In genomic region chr4:148434554-148434953, GRCm38 (mm10) we compare ENCODE assay signal across 21 mouse cellular contexts.
"Had no signal": no experiment of that assay in that cellular context is flagged by ENCODE, and none has a peak within 500 bp of the region (broad histone marks: within the 10 kb centered on the region; RNA-seq: fewer than 3 reads in every experiment).

No protein-coding gene starts in this region.

- H3K36me3 ChIP-seq: midbrain, embryonic 12.5 days; midbrain, embryonic 15.5 days had no signal

- H3K4me3 ChIP-seq: limb, embryonic 12.5 days; limb, embryonic 15.5 days; lung, embryonic 15.5 days; megakaryocyte, embryonic 14.5 days; midbrain, embryonic 12.5 days; midbrain, embryonic 15.5 days; neural tube, embryonic 12.5 days; neural tube, embryonic 15.5 days; stomach, embryonic 15.5 days had no signal

- H3K4me1 ChIP-seq: limb, embryonic 12.5 days; limb, embryonic 15.5 days; lung, embryonic 15.5 days; midbrain, embryonic 12.5 days; neural tube, embryonic 12.5 days; stomach, embryonic 15.5 days had no signal

- H3K27ac ChIP-seq: kidney, postnatal 0 days; limb, embryonic 12.5 days; limb, embryonic 15.5 days; liver, embryonic 14.5 days; lung, embryonic 15.5 days; midbrain, embryonic 12.5 days; midbrain, embryonic 15.5 days; neural tube, embryonic 12.5 days; stomach, embryonic 15.5 days had no signal

- H3K27me3 ChIP-seq: limb, embryonic 12.5 days; limb, embryonic 15.5 days; lung, embryonic 15.5 days; megakaryocyte, embryonic 14.5 days; midbrain, embryonic 15.5 days; neural tube, embryonic 12.5 days; neural tube, embryonic 15.5 days; stomach, embryonic 15.5 days had no signal

- DNase-seq: kidney, postnatal 25 days; left cerebral cortex, postnatal 4 days; lung, adult 18-20 months; lung, postnatal 10 days; lung, postnatal 36 days; right cerebral cortex, adult 18-20 months; right cerebral cortex, postnatal 14 days; right cerebral cortex, postnatal 4 days; spleen, adult 18-20 months; thymus, postnatal 25 days had no signal
